Mouse (Mus musculus) brain, embryonic 14.5 days (tissue): ENCODE data around the gene Twf2.

Source experiments
- CTCF ChIP-seq: fragments of 200-500 bp; IDR thresholded peaks from 2 replicates; pipeline ENCODE4 v1.5.1; 2012; ENCODE audit warnings: inconsistent platforms, mild to moderate bottlenecking, moderate library complexity, borderline replicate concordance; ENCODE audit not compliant: insufficient read depth, insufficient read length; ENCODE audit errors: extremely low read depth
- POLR2A ChIP-seq: fragments of 200-500 bp; IDR thresholded peaks from 2 replicates; pipeline ENCODE4 v1.6.1; 2012; ENCODE audit warnings: mild to moderate bottlenecking, inconsistent platforms, borderline replicate concordance; ENCODE audit not compliant: poor library complexity, insufficient read depth, insufficient read length, severe bottlenecking; ENCODE audit errors: extremely low read depth

- no peak for TF ChIP-seq CTCF
- no peak for TF ChIP-seq POLR2A
These were observed 28.3 kb downstream of the Twf2 start for GRCm38 (mm10) chr9:106231220-106231619.
